Mouse (Mus musculus): ENCODE results near the gene Polr2i.

GRCm38 (mm10) chr7:30219293-30220007 is 12.3 kb upstream of the Polr2i start:
- TF ChIP-seq CHD2 (IDR thresholded peaks at IDR 0.05; ENCODE audit: low read depth, low read length) = no peak
- no peak for TF ChIP-seq ZNF384 (IDR thresholded peaks at IDR 0.05; ENCODE audit: low read depth, low read length)
- TF ChIP-seq MAFK (IDR thresholded peaks at IDR 0.05; ENCODE audit: insufficient read depth, low read depth, low read length) = no peak
- no peak for TF ChIP-seq ZC3H11A (IDR thresholded peaks at IDR 0.05; ENCODE audit: borderline replicate concordance, low read depth, low read length)
- TF ChIP-seq HCFC1 (IDR thresholded peaks at IDR 0.05; ENCODE audit: borderline replicate concordance, insufficient read depth, low read length) = no peak

All from ES-E14 (cell line).